Mouse (Mus musculus) CH12.LX (cell line): ENCODE measurements around the gene Cradd. TPM values are rescaled to one million over a fixed set of nuclear protein-coding genes. Genes with fewer than 3 reads are reported as not detected.
A peak's percentile ranks its signal among the peaks of the same experiment; 100 is the strongest.

Source experiments
- DNase-seq: peaks from one replicate; pipeline ENCODE4 v3.0.0-alpha.2; 2013; ENCODE audit errors: extremely low read depth
- H3K27ac ChIP-seq: 2 replicates; pipeline ENCODE4 v1.5.1; 2012; ENCODE audit warnings: low read depth, mild to moderate bottlenecking, control low read depth, moderate library complexity; ENCODE audit not compliant: insufficient read depth
- H3K27me3 ChIP-seq: replicated peaks from 2 replicates; pipeline ENCODE3; 2012; ENCODE audit warnings: inconsistent platforms
- H3K36me3 ChIP-seq, 2 experiments: replicated peaks in 1 of 2; 2 replicates each; pipeline versions ENCODE3 to v1.6.1; 2012; ENCODE audit warnings: inconsistent platforms in 1 of 2, low read length in 1 of 2, mild to moderate bottlenecking in 1 of 2, mixed read lengths in 1 of 2, moderate library complexity in 1 of 2; ENCODE audit not compliant: control insufficient read depth in 1 of 2, insufficient read depth in 1 of 2
- H3K4me1 ChIP-seq, 2 experiments: 2 replicates each; pipeline ENCODE4 v1.6.1; 2012; ENCODE audit warnings: inconsistent platforms in 1 of 2, moderate library complexity in 1 of 2; ENCODE audit not compliant: insufficient read depth in 2 of 2, control insufficient read depth in 1 of 2
- H3K4me2 ChIP-seq: 2 replicates; pipeline ENCODE4 v1.6.1; 2012; ENCODE audit warnings: low read depth, mild to moderate bottlenecking, control low read depth; ENCODE audit not compliant: poor library complexity, insufficient read depth, severe bottlenecking
- H3K4me3 ChIP-seq, 3 experiments: fragments of 150-350 bp in 1 of 3; sonication (generic) in 1 of 3; replicated peaks in 1 of 3; 2 replicates each; pipeline versions ENCODE3 to v1.5.1; 2011 to 2012; ENCODE audit warnings: low read depth in 2 of 3, low read length in 2 of 3, mild to moderate bottlenecking in 2 of 3, moderate library complexity in 2 of 3, control low read depth in 1 of 3, improper control_type of control experiment in 1 of 3, inconsistent platforms in 1 of 3, mixed read lengths in 1 of 3; ENCODE audit not compliant: poor library complexity in 1 of 3
- H3K79me2 ChIP-seq: replicated peaks from 2 replicates; pipeline ENCODE4 v1.6.1; 2012; ENCODE audit warnings: mild to moderate bottlenecking, moderate library complexity; ENCODE audit not compliant: control insufficient read depth, poor library complexity, insufficient read depth, severe bottlenecking; ENCODE audit errors: extremely low read depth
- H3K9ac ChIP-seq: 2 replicates; pipeline ENCODE4 v1.6.1; 2012; ENCODE audit warnings: low read depth, mild to moderate bottlenecking, control low read depth, moderate library complexity; ENCODE audit not compliant: insufficient read depth
- H3K9me3 ChIP-seq: replicated peaks from 2 replicates; pipeline ENCODE3; 2012; ENCODE audit warnings: low read length, inconsistent platforms, mixed read lengths
- BHLHE40 ChIP-seq: IDR thresholded peaks from 2 replicates; pipeline ENCODE4 v1.6.1; 2011; ENCODE audit warnings: mild to moderate bottlenecking, low read depth, low read length, improper control_type of control experiment
- CHD1 ChIP-seq: IDR thresholded peaks from 2 replicates; pipeline ENCODE4 v1.6.1; 2012; ENCODE audit warnings: low read depth, low read length, improper control_type of control experiment, inconsistent platforms
- CHD2 ChIP-seq: IDR thresholded peaks from 2 replicates; pipeline ENCODE4 v1.6.1; 2011; ENCODE audit warnings: low read length, improper control_type of control experiment
- E2F4 ChIP-seq: IDR thresholded peaks from 2 replicates; pipeline ENCODE4 v1.6.1; 2011; ENCODE audit warnings: low read depth, low read length, improper control_type of control experiment; ENCODE audit not compliant: insufficient replicate concordance
- ETS1 ChIP-seq: conservative IDR thresholded peaks from 2 replicates; pipeline ENCODE4 v1.6.1; 2012; ENCODE audit warnings: low read depth, mild to moderate bottlenecking, inconsistent platforms, low read length, improper control_type of control experiment, moderate library complexity
- GABPA ChIP-seq: IDR thresholded peaks from 2 replicates; pipeline ENCODE4 v1.6.1; 2012; ENCODE audit warnings: low read depth, low read length, improper control_type of control experiment, inconsistent platforms; ENCODE audit not compliant: insufficient replicate concordance
- HCFC1 ChIP-seq: IDR thresholded peaks from 2 replicates; pipeline ENCODE4 v1.6.1; 2012; ENCODE audit warnings: low read depth, mild to moderate bottlenecking, inconsistent platforms, low read length, improper control_type of control experiment
- JUN ChIP-seq: IDR thresholded peaks from 2 replicates; pipeline ENCODE4 v1.6.1; 2011; ENCODE audit warnings: low read depth, mild to moderate bottlenecking, low read length, improper control_type of control experiment, moderate library complexity; ENCODE audit not compliant: insufficient read depth
- MAX ChIP-seq: IDR thresholded peaks from 2 replicates; pipeline ENCODE4 v1.6.1; 2011; ENCODE audit warnings: low read length, improper control_type of control experiment
- MAZ ChIP-seq: IDR thresholded peaks from 2 replicates; pipeline ENCODE4 v1.6.1; 2012; ENCODE audit warnings: low read depth, mild to moderate bottlenecking, inconsistent platforms, low read length, improper control_type of control experiment, moderate library complexity
- MEF2A ChIP-seq: IDR thresholded peaks from 2 replicates; pipeline ENCODE4 v1.6.1; 2014; ENCODE audit warnings: low read depth, mild to moderate bottlenecking, inconsistent platforms, low read length, improper control_type of control experiment, borderline replicate concordance
- NELFE ChIP-seq: IDR thresholded peaks from 2 replicates; pipeline ENCODE4 v1.6.1; 2011; ENCODE audit warnings: low read depth, low read length, improper control_type of control experiment
- POLR2A ChIP-seq: IDR thresholded peaks from 2 replicates; pipeline ENCODE4 v1.6.1; 2011; ENCODE audit warnings: low read depth, mild to moderate bottlenecking, improper control_type of control experiment, low read length
- POLR2AphosphoS2 ChIP-seq: IDR thresholded peaks from 2 replicates; pipeline ENCODE4 v1.6.1; 2011; ENCODE audit warnings: low read depth, low read length, improper control_type of control experiment
- RAD21 ChIP-seq: IDR thresholded peaks from 2 replicates; pipeline ENCODE4 v1.6.1; 2011; ENCODE audit warnings: low read depth, mild to moderate bottlenecking, low read length, improper control_type of control experiment, moderate library complexity
- TCF12 ChIP-seq: IDR thresholded peaks from 2 replicates; pipeline ENCODE4 v1.6.1; 2014; ENCODE audit warnings: low read depth, mild to moderate bottlenecking, inconsistent platforms, low read length, improper control_type of control experiment
- UBTF ChIP-seq: IDR thresholded peaks from 2 replicates; pipeline ENCODE4 v1.6.1; 2012; ENCODE audit warnings: low read depth, mild to moderate bottlenecking, inconsistent platforms, low read length, improper control_type of control experiment, moderate library complexity
- ZMIZ1 ChIP-seq: IDR thresholded peaks from 2 replicates; pipeline ENCODE4 v1.6.1; 2012; ENCODE audit warnings: low read depth, mild to moderate bottlenecking, inconsistent platforms, low read length, improper control_type of control experiment
- dilution Hi-C: fragments of 300-500 bp; cut with MboI; formaldehyde crosslinking; loops from 2 replicates; pipeline ENCODE4 v1.14.3; 2020; ENCODE audit warnings: low sequenced_read_pairs; ENCODE audit not compliant: extremely low pct_unique_long_range_greater_than_20kb, extremely low pct_ligation_motif_present
- in situ Hi-C: fragments of 300-500 bp; cut with MboI; formaldehyde crosslinking; loops from 3 replicates; pipeline ENCODE4 v1.14.3; 2019; ENCODE audit warnings: low sequenced_read_pairs, low pct_ligation_motif_present, low pct_unique_long_range_greater_than_20kb, mixed read lengths
- polyA plus RNA-seq: library from polyadenylated mRNA; unstranded; fragments of >175 nt; gene quantifications from 2 replicates; pipeline ENCODE4 v1.2.1, GENCODE M21; 2012; ENCODE audit warnings: low read depth; ENCODE audit not compliant: insufficient read length
- total RNA-seq, 2 experiments: library from RNA; depleted of rRNA; stranded (reverse); fragments of 300-350 nt in 1 of 2; fragments of >200 nt in 1 of 2; gene quantifications; 2 replicates each; pipeline ENCODE4 v1.2.3; 2012 to 2014

Gene Cradd
- total and polyA plus RNA-seq, 3 experiments = 5.6 to 8.8 (median 5.6) TPM

DNA sequence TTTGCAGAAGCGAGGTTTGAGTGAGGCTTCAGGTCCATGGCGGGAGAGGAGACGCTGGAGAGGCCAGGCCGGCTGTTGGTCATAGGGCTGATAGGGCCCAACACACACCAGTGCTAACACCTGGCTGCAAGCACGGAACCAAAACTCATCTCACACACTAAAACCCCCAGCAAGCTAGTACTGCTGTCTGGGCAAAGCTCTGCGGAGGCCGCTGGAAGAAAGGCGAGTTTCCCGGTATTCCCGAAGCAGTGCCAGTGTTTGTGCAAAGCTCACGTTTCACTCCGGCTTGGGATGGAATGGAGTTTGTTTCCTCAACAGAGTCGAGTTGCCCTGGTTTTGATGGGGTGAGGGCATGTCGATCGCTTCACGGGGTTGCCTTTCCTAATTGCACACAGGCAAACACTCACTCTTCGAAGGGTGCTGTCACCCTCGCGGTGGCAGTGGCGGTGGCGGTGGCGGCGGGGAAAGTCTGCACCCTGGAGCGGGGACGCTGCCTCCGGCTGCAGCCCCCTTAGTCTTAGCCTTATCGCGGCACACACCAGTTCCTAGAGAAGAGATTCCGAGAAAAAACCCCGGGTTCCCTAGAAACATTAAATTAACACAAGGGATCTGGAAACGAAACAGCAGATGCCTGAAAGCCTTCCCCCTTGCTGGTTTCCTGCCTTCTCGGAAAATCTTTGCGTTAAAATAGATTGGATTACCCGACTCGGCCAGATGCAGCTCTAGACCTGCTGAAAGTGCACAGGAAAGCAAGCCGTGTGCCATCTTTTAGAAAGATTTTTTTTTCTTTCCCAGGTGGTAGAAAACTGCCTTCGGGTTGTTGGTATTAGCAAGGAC is 59.2 kb downstream of the Cradd start (continued):
- TF ChIP-seq NELFE (no peak), E2F4 (no peak), MAZ (no peak), CHD2 (no peak), MEF2A (0 out of 2 replicates have a peak, but pooled peaks have one; percentile 48), TCF12 (peak; percentile 5; the same call in 1 of the 2 replicates), RAD21 (no peak), GABPA (no peak), CHD1 (no peak; the same call in 1 of the 2 replicates), POLR2AphosphoS2 (no peak), ZMIZ1 (no peak), BHLHE40 (no peak), HCFC1 (peak; percentile 29), JUN (no peak), MAX (no peak; the same call in 1 of the 2 replicates), ETS1 (no peak), POLR2A (no peak; the same call in 1 of the 2 replicates)

DNA sequence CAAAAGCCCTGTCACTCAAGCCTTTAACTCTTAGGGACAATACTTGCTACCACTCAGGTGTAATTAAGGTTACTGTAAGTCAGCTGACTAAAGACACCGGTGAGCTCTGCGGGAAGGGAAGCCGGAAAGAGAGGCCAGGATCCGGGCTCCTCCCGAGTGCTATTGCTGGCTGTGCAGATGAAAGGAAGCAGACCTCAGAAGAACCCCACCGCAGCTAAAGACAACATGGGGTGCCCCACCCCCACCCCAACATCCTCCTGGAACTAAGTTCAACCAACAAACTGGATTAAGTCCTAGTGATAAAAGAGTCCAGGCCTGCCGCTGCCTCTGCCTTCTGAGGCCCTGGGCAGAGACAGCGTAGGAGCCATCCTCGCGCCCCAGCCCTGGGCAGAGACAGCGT is 61.5 kb downstream of the Cradd start:
- no peak for DNase-seq
- Histone ChIP-seq H3K9ac (no peak overlapping the region), H3K36me3 (no peaks in the 10 kb centered on the region), H3K9me3 (no peaks in the 10 kb centered on the region), H3K27me3 (no peaks in the 10 kb centered on the region), H3K27ac (no peak overlapping the region), H3K79me2 (no peaks in the 10 kb centered on the region), H3K4me2 (no peak overlapping the region), H3K4me3 (no peak overlapping the region), H3K4me1 (peaks cover 5 to 43% of the 10 kb centered on the region in 2 experiments; a peak in 3 of 4 replicates)
- dilution Hi-C loops (no loop called here), in situ Hi-C loops (loop anchor here (5.0 kb wide), 1 partner anchor 35 kb away; no protein-coding TSS in a partner anchor)
- TF ChIP-seq UBTF = no peak
